Mouse (Mus musculus) CH12.LX (cell line): ENCODE data around the gene Tspan9. TPM values are rescaled to one million over a fixed set of nuclear protein-coding genes. Genes with fewer than 3 reads are reported as not detected.

Experiments
- DNase-seq: peaks from one replicate; pipeline ENCODE4 v3.0.0-alpha.2; 2013; ENCODE audit errors: extremely low read depth
- H3K27ac ChIP-seq: 2 replicates; pipeline ENCODE4 v1.5.1; 2012; ENCODE audit warnings: low read depth, mild to moderate bottlenecking, control low read depth, moderate library complexity; ENCODE audit not compliant: insufficient read depth
- H3K27me3 ChIP-seq: replicated peaks from 2 replicates; pipeline ENCODE3; 2012; ENCODE audit warnings: inconsistent platforms
- H3K36me3 ChIP-seq, 2 experiments: replicated peaks in 1 of 2; 2 replicates each; pipeline versions ENCODE3 to v1.6.1; 2012; ENCODE audit warnings: inconsistent platforms in 1 of 2, low read length in 1 of 2, mild to moderate bottlenecking in 1 of 2, mixed read lengths in 1 of 2, moderate library complexity in 1 of 2; ENCODE audit not compliant: control insufficient read depth in 1 of 2, insufficient read depth in 1 of 2
- H3K4me1 ChIP-seq, 2 experiments: 2 replicates each; pipeline ENCODE4 v1.6.1; 2012; ENCODE audit warnings: inconsistent platforms in 1 of 2, moderate library complexity in 1 of 2; ENCODE audit not compliant: insufficient read depth in 2 of 2, control insufficient read depth in 1 of 2
- H3K4me2 ChIP-seq: 2 replicates; pipeline ENCODE4 v1.6.1; 2012; ENCODE audit warnings: low read depth, mild to moderate bottlenecking, control low read depth; ENCODE audit not compliant: poor library complexity, insufficient read depth, severe bottlenecking
- H3K4me3 ChIP-seq, 3 experiments: fragments of 150-350 bp in 1 of 3; sonication (generic) in 1 of 3; replicated peaks in 1 of 3; 2 replicates each; pipeline versions ENCODE3 to v1.5.1; 2011 to 2012; ENCODE audit warnings: low read depth in 2 of 3, low read length in 2 of 3, mild to moderate bottlenecking in 2 of 3, moderate library complexity in 2 of 3, control low read depth in 1 of 3, improper control_type of control experiment in 1 of 3, inconsistent platforms in 1 of 3, mixed read lengths in 1 of 3; ENCODE audit not compliant: poor library complexity in 1 of 3
- H3K79me2 ChIP-seq: replicated peaks from 2 replicates; pipeline ENCODE4 v1.6.1; 2012; ENCODE audit warnings: mild to moderate bottlenecking, moderate library complexity; ENCODE audit not compliant: control insufficient read depth, poor library complexity, insufficient read depth, severe bottlenecking; ENCODE audit errors: extremely low read depth
- H3K9ac ChIP-seq: 2 replicates; pipeline ENCODE4 v1.6.1; 2012; ENCODE audit warnings: low read depth, mild to moderate bottlenecking, control low read depth, moderate library complexity; ENCODE audit not compliant: insufficient read depth
- H3K9me3 ChIP-seq: replicated peaks from 2 replicates; pipeline ENCODE3; 2012; ENCODE audit warnings: low read length, inconsistent platforms, mixed read lengths
- CHD2 ChIP-seq: IDR thresholded peaks from 2 replicates; pipeline ENCODE4 v1.6.1; 2011; ENCODE audit warnings: low read length, improper control_type of control experiment
- CTCF ChIP-seq, 2 experiments: IDR thresholded peaks in 1 of 2; conservative IDR thresholded peaks in 1 of 2; 2 replicates each; pipeline ENCODE4 v1.5.1; 2011 to 2012; ENCODE audit warnings: low read depth in 2 of 2, low read length in 2 of 2, improper control_type of control experiment in 1 of 2, inconsistent platforms in 1 of 2, mild to moderate bottlenecking in 1 of 2, moderate library complexity in 1 of 2
- GABPA ChIP-seq: IDR thresholded peaks from 2 replicates; pipeline ENCODE4 v1.6.1; 2012; ENCODE audit warnings: low read depth, low read length, improper control_type of control experiment, inconsistent platforms; ENCODE audit not compliant: insufficient replicate concordance
- IRF4 ChIP-seq: IDR thresholded peaks from 2 replicates; pipeline ENCODE4 v1.6.1; 2014; ENCODE audit warnings: low read depth, mild to moderate bottlenecking, inconsistent platforms, low read length, improper control_type of control experiment
- JUND ChIP-seq: conservative IDR thresholded peaks from 2 replicates; pipeline ENCODE4 v1.6.1; 2011; ENCODE audit warnings: low read depth, low read length, improper control_type of control experiment
- KAT2A ChIP-seq: IDR thresholded peaks from 2 replicates; pipeline ENCODE4 v1.6.1; 2012; ENCODE audit warnings: low read length, improper control_type of control experiment, inconsistent platforms; ENCODE audit not compliant: insufficient replicate concordance
- MAFK ChIP-seq: IDR thresholded peaks from 2 replicates; pipeline ENCODE4 v1.6.1; 2011; ENCODE audit warnings: low read length, improper control_type of control experiment; ENCODE audit not compliant: insufficient replicate concordance
- MAX ChIP-seq: IDR thresholded peaks from 2 replicates; pipeline ENCODE4 v1.6.1; 2011; ENCODE audit warnings: low read length, improper control_type of control experiment
- MAZ ChIP-seq: IDR thresholded peaks from 2 replicates; pipeline ENCODE4 v1.6.1; 2012; ENCODE audit warnings: low read depth, mild to moderate bottlenecking, inconsistent platforms, low read length, improper control_type of control experiment, moderate library complexity
- MYC ChIP-seq: IDR thresholded peaks from 2 replicates; pipeline ENCODE4 v1.6.1; 2011; ENCODE audit warnings: low read depth, mild to moderate bottlenecking, improper control_type of control experiment, low read length
- NELFE ChIP-seq: IDR thresholded peaks from 2 replicates; pipeline ENCODE4 v1.6.1; 2011; ENCODE audit warnings: low read depth, low read length, improper control_type of control experiment
- SMC3 ChIP-seq: IDR thresholded peaks from 2 replicates; pipeline ENCODE4 v1.6.1; 2011; ENCODE audit warnings: low read depth, low read length, improper control_type of control experiment
- USF2 ChIP-seq: conservative IDR thresholded peaks from 2 replicates; pipeline ENCODE4 v1.6.1; 2011; ENCODE audit warnings: low read depth, low read length, improper control_type of control experiment
- ZKSCAN1 ChIP-seq: IDR thresholded peaks from 2 replicates; pipeline ENCODE4 v1.6.1; 2012; ENCODE audit warnings: low read depth, inconsistent platforms, low read length, improper control_type of control experiment, borderline replicate concordance
- dilution Hi-C: fragments of 300-500 bp; cut with MboI; formaldehyde crosslinking; loops from 2 replicates; pipeline ENCODE4 v1.14.3; 2020; ENCODE audit warnings: low sequenced_read_pairs; ENCODE audit not compliant: extremely low pct_unique_long_range_greater_than_20kb, extremely low pct_ligation_motif_present
- in situ Hi-C: fragments of 300-500 bp; cut with MboI; formaldehyde crosslinking; loops from 3 replicates; pipeline ENCODE4 v1.14.3; 2019; ENCODE audit warnings: low sequenced_read_pairs, low pct_ligation_motif_present, low pct_unique_long_range_greater_than_20kb, mixed read lengths
- polyA plus RNA-seq: library from polyadenylated mRNA; unstranded; fragments of >175 nt; gene quantifications from 2 replicates; pipeline ENCODE4 v1.2.1, GENCODE M21; 2012; ENCODE audit warnings: low read depth; ENCODE audit not compliant: insufficient read length
- total RNA-seq, 2 experiments: library from RNA; depleted of rRNA; stranded (reverse); fragments of 300-350 nt in 1 of 2; fragments of >200 nt in 1 of 2; gene quantifications; 2 replicates each; pipeline ENCODE4 v1.2.3; 2012 to 2014

Tspan9 gene
- total and polyA plus RNA-seq, 3 experiments: 0.40 to 0.98 (median 0.71) TPM

- Histone ChIP-seq H3K36me3 (no peaks in the 10 kb centered on the region), H3K4me2 (no peak overlapping the region), H3K9me3 (peaks cover 6% of the 10 kb centered on the region), H3K79me2 (no peaks in the 10 kb centered on the region), H3K4me3 (no peak overlapping the region), H3K9ac (no peak overlapping the region), H3K27me3 (peaks cover 89% of the 10 kb centered on the region), H3K4me1 (no peaks in the 10 kb centered on the region), H3K27ac (no peak overlapping the region)
- dilution Hi-C loops (no loop called here), in situ Hi-C loops (no loop called here)
- peak; percentile 9 for DNase-seq
- peak; percentile 18 to 39; a peak in 3 of 4 replicates for TF ChIP-seq CTCF (conservative IDR thresholded peaks at IDR 0.05 in 1 of 2, IDR thresholded peaks at IDR 0.05 in 1 of 2; ENCODE audit: low read depth in 2 of 2, low read length in 2 of 2)
- no peak for TF ChIP-seq CHD2
Measured at GRCm38 (mm10) chr6:128099871-128100270, 43.5 kb downstream of the Tspan9 start.

GRCm38 (mm10) chr6:128099190-128099589 lies 44.2 kb downstream of the Tspan9 start:
- H3K9ac ChIP-seq: no peak overlapping the region
- TF ChIP-seq GABPA (no peak), MAZ (no peak), USF2 (no peak), NELFE (no peak)
- TF ChIP-seq, all 38 proteins: peak for 0
- no peak for DNase-seq
- no peaks in the 10 kb centered on the region for H3K36me3 ChIP-seq
- no peaks in the 10 kb centered on the region for H3K79me2 ChIP-seq
- H3K4me2 ChIP-seq: no peak overlapping the region
- dilution Hi-C loops: no loop called here
- H3K27me3 ChIP-seq: peaks cover 90% of the 10 kb centered on the region
- in situ Hi-C loops: no loop called here
- H3K9me3 ChIP-seq: peaks cover 6% of the 10 kb centered on the region
- no peak overlapping the region for H3K27ac ChIP-seq
- no peaks in the 10 kb centered on the region for H3K4me1 ChIP-seq
- no peak overlapping the region for H3K4me3 ChIP-seq

- H3K79me2 ChIP-seq: no peaks in the 10 kb centered on the region
- no peak for DNase-seq
- no peaks in the 10 kb centered on the region for H3K4me1 ChIP-seq
- in situ Hi-C loops (no loop called here), dilution Hi-C loops (no loop called here)
- no peak overlapping the region for H3K27ac ChIP-seq
- H3K4me2 ChIP-seq: no peak overlapping the region
- H3K9ac ChIP-seq: no peak overlapping the region
- H3K27me3 ChIP-seq: peaks cover 90% of the 10 kb centered on the region
- TF ChIP-seq MYC (no peak), CTCF (conservative IDR thresholded peaks at IDR 0.05 in 1 of 2, IDR thresholded peaks at IDR 0.05 in 1 of 2; ENCODE audit: low read depth in 2 of 2, low read length in 2 of 2) (no peak), MAX (no peak), ZKSCAN1 (no peak), IRF4 (no peak), KAT2A (no peak), SMC3 (no peak), MAFK (no peak), JUND (no peak)
- no peak overlapping the region for H3K4me3 ChIP-seq
- peaks cover 6% of the 10 kb centered on the region for H3K9me3 ChIP-seq
- H3K36me3 ChIP-seq: no peaks in the 10 kb centered on the region
Measured at GRCm38 (mm10) chr6:128096521-128096920, 46.9 kb downstream of the Tspan9 start.
